Mouse (Mus musculus) intestine, postnatal 0 days (tissue): ENCODE results near the gene Wif1. TPM values are rescaled to one million over a fixed set of nuclear protein-coding genes. Genes with fewer than 3 reads are reported as not detected.

Experiments
- ATAC-seq: fragments of 200-750 bp; cut with Nextera tagmentation; 2 replicates; pipeline ENCODE4 v1.8.0; 2017; ENCODE audit warnings: mild to moderate bottlenecking, moderate TSS enrichment, moderate library complexity
- H3K27ac ChIP-seq: fragments of 300-500 bp; sonication (generic); 2 replicates; pipeline ENCODE4 v1.5.1; 2014; ENCODE audit warnings: mild to moderate bottlenecking, low read depth, low read length, moderate library complexity
- H3K27me3 ChIP-seq: fragments of 300-500 bp; sonication (generic); replicated peaks from 2 replicates; pipeline ENCODE4 v1.6.1; 2014; ENCODE audit warnings: low read length, mixed read lengths; ENCODE audit not compliant: control insufficient read depth, insufficient read depth
- H3K36me3 ChIP-seq: fragments of 300-500 bp; sonication (generic); 2 replicates; pipeline ENCODE4 v1.6.1; 2014; ENCODE audit warnings: mild to moderate bottlenecking, moderate library complexity; ENCODE audit not compliant: control insufficient read depth, insufficient read depth
- H3K4me1 ChIP-seq: fragments of 300-500 bp; sonication (generic); replicated peaks from 2 replicates; pipeline ENCODE4 v1.6.1; 2014; ENCODE audit warnings: antibody characterized with exemption, low read length, mixed read lengths; ENCODE audit not compliant: control insufficient read depth, insufficient read depth
- H3K4me2 ChIP-seq: fragments of 300-500 bp; sonication (generic); replicated peaks from 2 replicates; pipeline ENCODE4 v1.6.1; 2014; ENCODE audit warnings: low read depth, mild to moderate bottlenecking, moderate library complexity
- H3K4me3 ChIP-seq: fragments of 300-500 bp; sonication (generic); 2 replicates; pipeline ENCODE4 v1.5.1; 2014; ENCODE audit warnings: low read depth, low read length
- H3K9ac ChIP-seq: fragments of 300-500 bp; sonication (generic); 2 replicates; pipeline ENCODE4 v1.6.1; 2014; ENCODE audit warnings: mild to moderate bottlenecking, low read depth, low read length
- H3K9me3 ChIP-seq: fragments of 300-500 bp; sonication (generic); 2 replicates; pipeline ENCODE4 v1.6.1; 2016; ENCODE audit warnings: mixed run types; ENCODE audit not compliant: control insufficient read depth
- CTCF ChIP-seq: sonication (generic); IDR thresholded peaks from 2 replicates; pipeline ENCODE4 v1.5.1; 2016; ENCODE audit warnings: low read depth, mild to moderate bottlenecking, control low read depth, antibody characterized with exemption, moderate library complexity
- WGBS: fragments of 180-500 bp; shearing (Covaris S2); extraction: QIAGEN DNeasy Blood & Tissue Kit; methylation state at CpG from one replicate; pipeline ENCODE4 v1.1.7; 2014; 5-methylcytosine and 5-hydroxymethylcytosine counted together
- polyA plus RNA-seq: library from polyadenylated mRNA; unstranded; fragments of >200 nt; fragmentation: Nextera tagmentation; extraction: Ambion mirVana; gene quantifications from 2 replicates; pipeline ENCODE4 v1.2.1, GENCODE M21; 2015

The Wif1 gene
- 0.65 and 1.2 TPM in 2 replicates for polyA plus RNA-seq

DNA sequence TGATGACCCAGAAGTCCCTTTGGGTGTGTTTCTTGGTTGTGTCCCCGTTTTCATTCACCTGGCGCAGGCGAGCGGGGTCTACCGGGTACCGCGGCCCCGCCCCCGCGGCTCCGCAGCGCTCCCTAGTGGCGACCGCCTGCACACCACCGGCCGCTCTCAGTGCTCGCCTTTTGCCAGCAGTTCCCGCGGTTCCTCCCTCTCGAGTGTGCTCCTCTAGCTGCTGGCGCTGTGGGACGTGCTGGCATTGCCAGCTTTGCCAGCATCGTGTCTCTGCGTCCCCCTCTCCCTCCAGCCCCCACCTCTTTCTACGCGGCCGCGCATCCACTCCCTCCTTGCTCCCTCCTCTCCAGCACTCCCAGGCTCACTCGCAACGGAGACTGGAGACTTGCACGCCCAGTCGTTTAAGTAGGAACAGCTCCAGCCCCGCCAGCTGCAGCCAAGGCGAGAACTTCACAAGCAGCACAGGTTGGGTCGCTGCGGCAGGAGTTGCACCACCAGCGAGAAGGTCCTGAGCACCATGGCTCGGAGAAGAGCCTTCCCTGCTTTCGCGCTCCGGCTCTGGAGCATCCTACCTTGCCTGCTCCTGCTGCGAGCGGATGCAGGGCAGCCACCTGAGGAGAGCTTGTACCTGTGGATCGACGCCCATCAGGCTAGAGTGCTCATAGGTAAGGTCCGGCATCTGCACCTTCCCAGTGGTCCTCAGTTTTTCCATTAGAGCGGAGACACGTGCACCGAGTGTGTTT is at the start of gene Wif1:
Gene Wif1, plus strand, starts transcription at position 135 of the 743 bp plus-strand sequence.
- no peaks in the 10 kb centered on the region for H3K36me3 ChIP-seq
- 1% methylated on average over 49 of the region's 49 CpGs for WGBS
- peaks cover 6% of the 10 kb centered on the region; the same call in 1 of the 2 replicates for H3K4me1 ChIP-seq
- H3K4me3 ChIP-seq, result peak within 1 kb of the TSS; percentile 46
- H3K9ac ChIP-seq, result no peak within 1 kb of the TSS
- peaks cover 30% of the 10 kb centered on the region for H3K27me3 ChIP-seq
- H3K9me3 ChIP-seq, result no peaks in the 10 kb centered on the region
- peak within 1 kb of the TSS; percentile 92 for H3K4me2 ChIP-seq
- TF ChIP-seq CTCF, result peak; percentile 90
- ATAC-seq, result peak; percentile 92
- H3K27ac ChIP-seq, result no peak within 1 kb of the TSS

- WGBS, result 77% methylated on average over 2 of the region's 2 CpGs
- no peaks in the 10 kb centered on the region for H3K36me3 ChIP-seq
- no peak for ATAC-seq
- H3K4me1 ChIP-seq, result no peaks in the 10 kb centered on the region
- H3K9me3 ChIP-seq, result no peaks in the 10 kb centered on the region
- no peak overlapping the region for H3K4me3 ChIP-seq
- H3K27me3 ChIP-seq, result no peaks in the 10 kb centered on the region
- no peak overlapping the region for H3K9ac ChIP-seq
- no peak overlapping the region for H3K27ac ChIP-seq
- TF ChIP-seq CTCF, result no peak
- H3K4me2 ChIP-seq, result no peak overlapping the region
These were observed 31.6 kb upstream of the Wif1 start for GRCm38 (mm10) chr10:121002135-121002534.

GRCm38 (mm10) chr10:121011496-121011895 is 22.3 kb upstream of the Wif1 start:
- no peak for TF ChIP-seq CTCF

GRCm38 (mm10) chr10:121016291-121016690 is 17.5 kb upstream of the Wif1 start:
- Histone ChIP-seq H3K4me2 (no peak overlapping the region), H3K27me3 (no peaks in the 10 kb centered on the region), H3K27ac (no peak overlapping the region), H3K9ac (no peak overlapping the region), H3K36me3 (no peaks in the 10 kb centered on the region), H3K4me1 (no peaks in the 10 kb centered on the region), H3K9me3 (no peaks in the 10 kb centered on the region), H3K4me3 (no peak overlapping the region)
- no peak for TF ChIP-seq CTCF
- ATAC-seq, result peak; percentile 63; the same call in 1 of the 2 replicates
- WGBS, result 56% methylated on average over 8 of the region's 8 CpGs

More at GRCm38 (mm10) chr10:121011496-121011895, 22.3 kb upstream of the Wif1 start:
- Histone ChIP-seq H3K4me2 (no peak overlapping the region), H3K27me3 (no peaks in the 10 kb centered on the region), H3K4me3 (no peak overlapping the region), H3K9ac (no peak overlapping the region), H3K27ac (no peak overlapping the region), H3K9me3 (no peaks in the 10 kb centered on the region), H3K36me3 (no peaks in the 10 kb centered on the region), H3K4me1 (no peaks in the 10 kb centered on the region)
- 73% methylated on average over 4 of the region's 4 CpGs for WGBS
- no peak for ATAC-seq

DNA sequence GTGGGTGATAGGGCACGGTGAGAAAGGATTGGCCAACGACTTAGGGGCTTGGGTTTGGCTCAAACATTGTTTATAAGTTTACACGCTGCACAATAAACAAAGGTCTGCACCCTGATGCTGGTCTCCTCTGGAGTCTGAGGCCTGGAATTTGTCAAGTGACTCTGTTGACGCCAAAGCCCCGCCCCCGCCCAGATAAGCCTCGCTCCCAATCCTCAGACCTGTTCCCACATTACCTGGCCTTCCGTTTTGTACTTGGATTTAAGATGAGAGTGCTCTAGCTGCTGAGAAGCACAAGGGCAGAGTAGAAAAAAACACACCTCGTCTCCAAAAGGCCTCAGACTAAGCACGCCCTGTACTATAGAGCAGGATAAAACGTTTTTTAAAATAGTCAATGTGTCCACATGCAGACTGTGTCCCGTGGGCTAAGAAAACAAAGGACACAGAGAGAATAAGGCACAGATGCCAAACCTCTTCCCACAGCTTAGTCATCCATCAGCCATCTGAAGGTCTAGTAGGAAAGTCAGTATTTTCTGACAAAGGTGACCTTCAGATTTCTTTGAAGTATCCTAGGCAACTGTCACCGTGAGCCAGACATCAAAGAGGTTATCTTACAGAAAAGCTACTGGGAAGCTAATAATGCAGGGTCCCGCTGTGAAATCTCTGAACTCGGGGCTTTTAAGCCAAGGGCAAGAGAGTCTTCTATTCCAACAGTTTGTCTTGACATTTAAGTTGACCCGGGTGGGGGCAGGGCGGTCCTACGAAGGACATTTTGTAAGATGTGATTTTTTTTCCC is 16.9 kb upstream of the Wif1 start:
- 22% methylated on average over 18 of the region's 18 CpGs for whole genome bisulfite sequencing
- Histone ChIP-seq H3K4me1 (no peaks in the 10 kb centered on the region), H3K4me2 (no peak overlapping the region), H3K36me3 (no peaks in the 10 kb centered on the region), H3K9me3 (no peaks in the 10 kb centered on the region), H3K4me3 (no peak overlapping the region), H3K27me3 (no peaks in the 10 kb centered on the region), H3K9ac (no peak overlapping the region), H3K27ac (no peak overlapping the region)
- no peak for ATAC-seq
- TF ChIP-seq CTCF, result no peak

DNA sequence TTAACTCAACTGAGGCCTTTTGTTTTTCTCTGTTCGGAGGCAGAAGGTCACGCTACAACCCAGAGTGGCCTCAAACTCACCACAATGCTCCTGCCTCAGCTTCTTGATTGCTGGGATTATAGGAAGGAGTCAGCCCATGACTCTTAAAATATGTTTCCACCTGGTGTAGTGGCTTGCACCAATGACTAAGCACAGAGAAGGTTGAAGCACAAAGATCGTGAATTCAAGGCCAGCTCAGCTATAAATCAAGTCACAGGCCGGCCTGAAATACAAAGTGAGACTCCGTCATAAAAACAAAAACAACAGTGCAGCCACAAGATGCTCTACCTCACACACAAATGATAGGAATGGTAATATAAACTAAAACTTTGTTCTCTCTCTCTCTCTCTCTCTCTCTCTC is 10.8 kb upstream of the Wif1 start:
- 55% methylated on average over 5 of the region's 5 CpGs for WGBS

More for the DNA sequence above, 10.8 kb upstream of the Wif1 start:
- Histone ChIP-seq H3K27me3 (no peaks in the 10 kb centered on the region), H3K4me2 (no peak overlapping the region), H3K36me3 (no peaks in the 10 kb centered on the region), H3K9ac (no peak overlapping the region), H3K9me3 (no peaks in the 10 kb centered on the region), H3K4me1 (no peaks in the 10 kb centered on the region), H3K27ac (no peak overlapping the region), H3K4me3 (no peak overlapping the region)
- TF ChIP-seq CTCF, result no peak
- ATAC-seq, result no peak
